Mouse (Mus musculus) B cell, adult (primary cell): ENCODE results near the gene Mllt11. TPM values are rescaled to one million over a fixed set of nuclear protein-coding genes. Genes with fewer than 3 reads are reported as not detected.

Source experiments
- total RNA-seq: library from RNA; stranded (reverse); gene quantifications from 4 replicates; pipeline ENCODE4 v1.2.4, GENCODE M21; 2023; ENCODE audit not compliant: inconsistent age

Mllt11 gene
- total RNA-seq: 4.9 to 8.2 TPM (median 7.6 TPM) in 4 replicates

GRCm38 (mm10) chr3:95231298-95232221 is at the start of gene Mllt11:
Gene Mllt11, minus strand, starts transcription at chr3:95232171.

DNA sequence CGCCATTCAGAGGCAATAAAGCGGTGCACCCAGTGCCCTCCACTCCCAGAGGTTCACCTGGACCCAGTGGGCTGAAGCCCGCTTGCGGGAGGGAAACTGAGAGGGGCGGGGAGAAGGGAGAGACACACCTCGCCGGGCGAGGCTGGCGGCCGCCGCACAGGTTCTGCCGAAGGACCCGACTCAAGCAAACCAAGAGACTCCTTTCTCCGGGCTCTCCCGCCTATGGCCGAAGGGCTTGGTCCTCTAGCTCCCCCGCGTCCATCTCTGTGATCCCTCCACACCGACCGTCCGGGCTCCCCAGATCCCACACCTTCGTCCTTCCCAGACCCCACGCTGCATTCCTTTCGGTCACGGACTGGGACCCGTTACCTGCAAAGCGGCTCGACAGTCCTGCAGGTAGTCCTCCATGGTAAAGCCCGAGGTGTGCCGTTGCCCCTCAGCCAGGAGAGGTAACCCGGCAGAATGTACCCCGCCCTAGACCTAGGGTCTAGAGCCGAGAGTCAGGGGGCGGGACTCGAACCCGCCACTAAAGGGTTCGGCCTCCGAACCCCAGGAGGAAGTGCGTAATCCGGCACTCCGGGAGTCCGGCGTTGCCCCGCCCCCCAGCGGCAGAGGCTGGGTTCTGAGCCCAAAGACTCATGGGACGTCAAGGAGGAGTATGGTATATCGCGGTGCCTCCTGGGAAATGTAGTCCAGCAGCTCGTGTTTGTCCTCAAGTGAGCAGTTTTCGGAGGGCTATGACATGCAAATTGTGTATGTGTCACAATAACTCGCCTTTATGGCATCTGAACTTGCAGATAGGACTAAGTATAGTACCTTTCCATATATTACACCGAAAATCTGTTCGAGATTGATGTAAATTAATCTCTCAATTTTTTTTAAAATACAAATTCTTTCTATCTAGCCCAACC is 49.5 kb upstream of the Mllt11 start, which contains the start of the genes Mindy1 and Prune1:
Gene Mindy1, plus strand, starts transcription at position 130 of the 911 bp plus-strand sequence.
Gene Prune1, minus strand, starts transcription at position 861 of the 911 bp plus-strand sequence.

GRCm38 (mm10) chr3:95250783-95251424 is 18.9 kb upstream of the Mllt11 start, which contains the start of gene Bnipl:
Gene Bnipl, minus strand, starts transcription at chr3:95251193.

DNA sequence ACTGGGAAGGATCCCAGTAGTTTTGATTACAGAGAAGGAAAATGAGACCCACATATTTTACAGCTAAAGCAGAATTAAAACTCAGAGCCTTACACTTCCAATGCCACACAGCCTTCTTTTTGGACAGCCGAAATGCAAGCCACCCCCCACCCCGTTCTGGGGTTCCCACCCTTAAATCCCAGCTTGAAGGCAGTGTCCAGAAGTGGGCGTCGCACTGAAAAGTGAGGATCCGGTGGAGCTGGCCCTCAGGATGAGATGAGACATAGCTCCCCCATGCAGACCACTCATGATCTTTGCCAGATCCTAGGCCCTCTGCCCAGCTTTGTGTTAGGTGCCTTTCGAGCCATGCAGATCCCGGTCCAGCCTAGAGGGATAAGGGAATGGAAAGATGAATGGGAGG is 9.5 kb upstream of the Mllt11 start, which contains the start of gene Gm128:
Gene Gm128, minus strand, starts transcription at position 101 of the 400 bp plus-strand sequence.

DNA sequence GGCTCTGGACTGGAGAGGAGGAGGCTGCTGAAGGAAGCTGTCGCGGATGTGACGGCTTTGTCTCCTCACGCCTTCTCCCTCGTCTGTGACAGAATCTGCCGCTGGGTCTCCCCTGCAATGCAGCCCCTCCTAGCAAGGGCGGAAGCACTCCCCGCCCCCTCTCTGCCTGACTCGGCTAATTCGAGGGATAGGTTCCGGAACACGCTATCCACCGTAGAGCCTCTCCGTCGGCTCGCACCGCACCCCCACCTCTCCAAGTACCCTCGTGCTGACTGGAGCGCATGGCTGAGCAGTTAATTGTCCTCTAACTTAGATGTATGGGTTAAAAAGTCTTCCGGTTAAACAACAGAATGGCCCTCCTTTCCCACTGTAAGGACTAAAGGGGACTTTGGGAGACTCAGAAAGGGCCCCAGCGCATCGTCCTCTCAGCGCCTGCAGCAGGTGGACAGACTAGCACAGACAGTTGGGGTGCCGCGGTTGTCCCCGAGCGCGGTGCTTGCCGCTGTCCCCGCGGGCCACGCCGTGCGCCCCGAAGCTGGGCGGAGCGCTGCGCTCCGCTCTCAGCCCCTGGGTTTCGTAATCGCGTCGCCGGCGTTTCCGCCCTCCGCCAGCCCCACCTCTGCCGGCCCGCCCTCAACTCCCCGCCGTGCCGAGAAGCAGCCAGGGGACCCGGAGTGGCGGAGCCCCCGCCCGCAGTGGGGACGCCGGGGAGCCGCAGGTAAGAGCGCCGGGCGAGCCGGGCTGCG is 3.6 kb downstream of the Mllt11 start, which contains the start of gene Cdc42se1:
Gene Cdc42se1, plus strand, starts transcription at position 585 of the 746 bp plus-strand sequence.

DNA sequence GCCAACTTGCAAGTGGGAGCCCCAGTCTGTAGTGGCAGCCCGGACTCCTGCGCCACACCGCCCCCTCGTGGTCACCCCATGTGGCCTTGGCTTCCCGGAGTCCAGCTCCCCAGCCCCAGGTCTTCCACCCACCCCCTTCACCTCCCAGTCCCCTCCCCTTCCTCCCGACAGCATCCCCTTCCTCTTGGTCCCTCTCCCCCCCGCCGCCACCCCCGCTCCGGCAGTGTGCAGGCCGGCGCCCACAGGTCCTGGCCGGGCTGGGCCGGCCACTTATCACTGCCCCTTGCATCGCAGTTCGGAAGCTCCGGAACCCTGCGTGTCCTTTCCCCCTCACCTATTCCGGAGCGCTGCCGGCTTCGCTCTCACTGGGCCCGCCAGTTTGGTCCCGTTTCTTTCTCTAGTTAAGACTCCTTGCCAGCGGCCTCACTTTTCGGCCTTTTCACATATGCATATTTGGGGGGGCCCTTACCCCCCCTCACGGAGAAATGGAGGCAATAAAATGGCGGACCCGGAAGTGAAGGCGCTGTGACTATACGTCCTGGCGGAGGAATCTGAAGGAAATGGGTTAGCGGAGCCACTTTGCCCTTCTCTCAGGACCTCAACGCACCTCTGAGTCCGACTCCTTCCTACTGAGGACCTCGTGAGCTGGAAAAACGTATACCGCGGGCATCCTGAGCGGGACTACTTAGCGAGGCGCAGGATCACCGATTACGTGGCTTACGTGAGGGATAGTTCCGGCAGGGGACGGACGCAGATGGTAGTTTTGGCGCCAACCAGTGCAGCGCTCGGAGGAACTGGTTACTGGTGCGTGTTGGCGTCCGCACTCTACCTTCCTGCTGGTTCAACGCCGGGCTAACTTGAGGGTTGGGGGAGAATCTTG is 14.5 kb downstream of the Mllt11 start, which contains the start of gene Gabpb2:
Gene Gabpb2, minus strand, starts transcription at position 662 of the 880 bp plus-strand sequence.

Other genes starting within 250 kb of the Mllt11 start
- gene Zfp687, start 216.7 kb downstream of the Mllt11 start, total RNA-seq: 44.0 to 63.8 TPM (median 53.7 TPM) in 4 replicates
- 124 to 144 TPM (median 133 TPM) in 4 replicates for gene Psmd4, start 189.6 kb downstream of the Mllt11 start, total RNA-seq
- gene Pip5k1a, start 125.2 kb downstream of the Mllt11 start, total RNA-seq: 33.7 to 38.4 TPM (median 36.5 TPM) in 4 replicates
- 53.3 to 68.2 TPM (median 62.1 TPM) in 4 replicates for gene Vps72, start 121.1 kb downstream of the Mllt11 start, total RNA-seq
- gene Tmod4, start 107.7 kb downstream of the Mllt11 start, total RNA-seq: 1.5 to 4.0 TPM (median 2.2 TPM) in 4 replicates
- 57.3 to 78.5 TPM (median 59.9 TPM) in 4 replicates for gene Scnm1, start 98.2 kb downstream of the Mllt11 start, total RNA-seq
- gene Lysmd1, start 98.1 kb downstream of the Mllt11 start, total RNA-seq: 5.3 to 7.8 TPM (median 6.3 TPM) in 4 replicates
- gene Tnfaip8l2, start 89.8 kb downstream of the Mllt11 start, total RNA-seq: 24.3 to 35.2 TPM (median 28.0 TPM) in 4 replicates
- 0.18 to 1.1 TPM (median 0.54 TPM) in 3 of 4 replicates, not detected in the other for gene Sema6c, start 71.7 kb downstream of the Mllt11 start, total RNA-seq
- gene Gabpb2, start 14.3 kb downstream of the Mllt11 start, total RNA-seq: 66.4 to 77.9 TPM (median 74.8 TPM) in 4 replicates
- gene Cdc42se1, start 3.4 kb downstream of the Mllt11 start, total RNA-seq: 193 to 216 TPM (median 202 TPM) in 4 replicates
- gene Gm128, start 9.4 kb upstream of the Mllt11 start, total RNA-seq: not detected in 4 replicates
- not detected in 4 replicates for gene Bnipl, start 19.0 kb upstream of the Mllt11 start, total RNA-seq
- gene Mindy1, start 49.2 kb upstream of the Mllt11 start, total RNA-seq: 32.4 to 40.2 TPM (median 36.0 TPM) in 4 replicates
- gene Prune1, start 49.9 kb upstream of the Mllt11 start, total RNA-seq: 9.9 to 11.6 TPM (median 11.1 TPM) in 4 replicates
- gene Anxa9, start 75.0 kb upstream of the Mllt11 start, total RNA-seq: 1.2 to 2.2 TPM (median 2.0 TPM) in 4 replicates
- 121 to 134 TPM (median 130 TPM) in 4 replicates for gene Cers2, start 82.6 kb upstream of the Mllt11 start, total RNA-seq
- gene Setdb1, start 125.0 kb upstream of the Mllt11 start, total RNA-seq: 31.4 to 38.1 TPM (median 33.0 TPM) in 4 replicates
- gene 4930558C23Rik, start 170.7 kb upstream of the Mllt11 start, total RNA-seq: not detected in 4 replicates
- gene Arnt, start 202.2 kb upstream of the Mllt11 start, total RNA-seq: 79.2 to 85.4 TPM (median 82.6 TPM) in 4 replicates